Mouse (Mus musculus) liver, adult 10 weeks (tissue): ENCODE measurements around the gene Nectin2. TPM values are rescaled to one million over a fixed set of nuclear protein-coding genes. Genes with fewer than 3 reads are reported as not detected.

ENCODE experiments used
- polyA plus RNA-seq: library from polyadenylated mRNA; stranded (reverse); fragments of 350-450 nt; fragmentation: Illumina TruSeq; extraction: RNeasy Lipid Tissue Mini Kit (QIAGEN cat#74804); gene quantifications from one replicate; pipeline ENCODE4 v1.2.3, GENCODE M21; 2014; ENCODE audit warnings: low read depth, low replicate concordance

The Nectin2 gene
- 2.6 TPM for polyA plus RNA-seq

GRCm38 (mm10) chr7:19750217-19751069 lies at the start of gene Nectin2:
TSS of gene Nectin2 (minus strand) at chr7:19750483.

GRCm38 (mm10) chr7:19796697-19797588 lies 46.7 kb upstream of the Nectin2 start, which contains the start of gene Cblc:
TSS of gene Cblc (minus strand) at chr7:19796809.

GRCm38 (mm10) chr7:19770984-19771391 lies 20.7 kb upstream of the Nectin2 start, which contains the start of gene Bcam:
TSS of gene Bcam (minus strand) at chr7:19771016.

GRCm38 (mm10) chr7:19715239-19716054 lies 34.8 kb downstream of the Nectin2 start, which contains the start of gene Tomm40:
TSS of gene Tomm40 (minus strand) at chr7:19715438.

GRCm38 (mm10) chr7:19698907-19699826 lies 51.1 kb downstream of the Nectin2 start, which contains the start of gene Apoe:
TSS of gene Apoe (minus strand) at chr7:19699188.

GRCm38 (mm10) chr7:19691873-19692865 lies 58.1 kb downstream of the Nectin2 start, which contains the start of gene Apoc1:
TSS of gene Apoc1 (minus strand) at chr7:19692660.

GRCm38 (mm10) chr7:19681202-19681694 lies 69.0 kb downstream of the Nectin2 start, which contains the start of the genes Gm44805 and Apoc4:
TSS of gene Gm44805 (minus strand) at chr7:19681423.
TSS of gene Apoc4 (minus strand) at chr7:19681479.

GRCm38 (mm10) chr7:19677872-19678271 lies 72.4 kb downstream of the Nectin2 start, which contains the start of gene Apoc2:
TSS of gene Apoc2 (minus strand) at chr7:19677941.

Other genes with a start within 250 kb of the Nectin2 start
- gene Bloc1s3, start 242.1 kb downstream of the Nectin2 start, polyA plus RNA-seq: 1.6 TPM
- gene Trappc6a, start 242.1 kb downstream of the Nectin2 start, polyA plus RNA-seq: not detected
- gene Nkpd1, start 232.6 kb downstream of the Nectin2 start, polyA plus RNA-seq: not detected
- gene Ppp1r37, start 187.4 kb downstream of the Nectin2 start, polyA plus RNA-seq: 1.3 TPM
- gene Zfp296, start 173.2 kb downstream of the Nectin2 start, polyA plus RNA-seq: not detected
- 10.5 TPM for gene Gemin7, start 172.9 kb downstream of the Nectin2 start, polyA plus RNA-seq
- 1.7 TPM for gene Clasrp, start 146.0 kb downstream of the Nectin2 start, polyA plus RNA-seq
- gene Relb, start 121.0 kb downstream of the Nectin2 start, polyA plus RNA-seq: 0.11 TPM
- gene Clptm1, start 85.5 kb downstream of the Nectin2 start, polyA plus RNA-seq: 20.7 TPM
- gene Apoc2, start 72.5 kb downstream of the Nectin2 start, polyA plus RNA-seq: 44.8 TPM
- not detected for gene Gm44805, start 69.1 kb downstream of the Nectin2 start, polyA plus RNA-seq
- gene Apoc4, start 69.0 kb downstream of the Nectin2 start, polyA plus RNA-seq: 123 TPM
- 3,872 TPM for gene Apoc1, start 57.8 kb downstream of the Nectin2 start, polyA plus RNA-seq
- 941 TPM for gene Apoe, start 51.3 kb downstream of the Nectin2 start, polyA plus RNA-seq
- 1.1 TPM for gene Tomm40, start 35.0 kb downstream of the Nectin2 start, polyA plus RNA-seq
- 0.16 TPM for gene Bcam, start 20.5 kb upstream of the Nectin2 start, polyA plus RNA-seq
- 2.6 TPM for gene Cblc, start 46.3 kb upstream of the Nectin2 start, polyA plus RNA-seq
- gene Bcl3, start 72.3 kb upstream of the Nectin2 start, polyA plus RNA-seq: 5.4 TPM
- gene Gm19345, start 101.5 kb upstream of the Nectin2 start, polyA plus RNA-seq: not detected
- gene Ceacam16, start 110.8 kb upstream of the Nectin2 start, polyA plus RNA-seq: not detected
- gene Ceacam19, start 137.5 kb upstream of the Nectin2 start, polyA plus RNA-seq: not detected
- 7.0 TPM for gene Pvr, start 170.7 kb upstream of the Nectin2 start, polyA plus RNA-seq
- 0.21 TPM for gene Igsf23, start 200.3 kb upstream of the Nectin2 start, polyA plus RNA-seq
- not detected for gene Ceacam20, start 214.9 kb upstream of the Nectin2 start, polyA plus RNA-seq
- not detected for gene Nlrp9b, start 241.0 kb upstream of the Nectin2 start, polyA plus RNA-seq